Mouse (Mus musculus) stomach, embryonic 16.5 days (tissue): Measurements from ENCODE around the gene Mocs3. TPM values are rescaled to one million over a fixed set of nuclear protein-coding genes. Genes with fewer than 3 reads are reported as not detected.

Source experiments
- ATAC-seq: fragments of 200-750 bp; cut with Nextera tagmentation; 2 replicates; pipeline ENCODE4 v1.8.0; 2017; ENCODE audit warnings: moderate number of reproducible peaks, moderate TSS enrichment; ENCODE audit not compliant: insufficient read depth, low FRiP score
- H3K27ac ChIP-seq: fragments of 300-500 bp; sonication (generic); 2 replicates; pipeline ENCODE4 v1.5.1; 2014; ENCODE audit warnings: low read length
- H3K27me3 ChIP-seq: fragments of 300-500 bp; sonication (generic); 2 replicates; pipeline ENCODE4 v1.6.1; 2014; ENCODE audit warnings: low read length, control low read depth, mixed read lengths; ENCODE audit not compliant: control insufficient read depth, insufficient read depth
- H3K36me3 ChIP-seq: fragments of 300-500 bp; sonication (generic); 2 replicates; pipeline ENCODE4 v1.6.1; 2014; ENCODE audit warnings: low read length; ENCODE audit not compliant: control insufficient read depth, insufficient read depth
- H3K4me1 ChIP-seq: fragments of 300-500 bp; sonication (generic); 2 replicates; pipeline ENCODE4 v1.6.1; 2014; ENCODE audit warnings: low read length, control low read depth, mixed read lengths; ENCODE audit not compliant: control insufficient read depth, insufficient read depth
- H3K4me2 ChIP-seq: fragments of 300-500 bp; sonication (generic); 2 replicates; pipeline ENCODE4 v1.6.1; 2014; ENCODE audit warnings: low read depth, low read length, mixed read lengths
- H3K4me3 ChIP-seq: fragments of 300-500 bp; sonication (generic); replicated peaks from 2 replicates; pipeline ENCODE4 v1.5.1; 2014; ENCODE audit warnings: mild to moderate bottlenecking, low read length
- H3K9ac ChIP-seq: fragments of 300-500 bp; sonication (generic); 2 replicates; pipeline ENCODE4 v1.6.1; 2014; ENCODE audit warnings: low read length
- H3K9me3 ChIP-seq: fragments of 300-500 bp; sonication (generic); replicated peaks from 2 replicates; pipeline ENCODE4 v1.6.1; 2016; ENCODE audit warnings: low read length, control low read depth; ENCODE audit not compliant: control insufficient read depth
- WGBS: fragments of 180-500 bp; shearing (Covaris S2); extraction: QIAGEN DNeasy Blood & Tissue Kit; methylation state at CpG from one replicate; pipeline ENCODE4 v1.1.7; 2014; 5-methylcytosine and 5-hydroxymethylcytosine counted together
- polyA plus RNA-seq: library from polyadenylated mRNA; unstranded; fragments of >200 nt; fragmentation: Nextera tagmentation; extraction: Ambion mirVana; gene quantifications from 2 replicates; pipeline ENCODE4 v1.2.1, GENCODE M21; 2015

The Mocs3 gene
- polyA plus RNA-seq, 1 experiment from 2014 or later, result 3.4 TPM

DNA sequence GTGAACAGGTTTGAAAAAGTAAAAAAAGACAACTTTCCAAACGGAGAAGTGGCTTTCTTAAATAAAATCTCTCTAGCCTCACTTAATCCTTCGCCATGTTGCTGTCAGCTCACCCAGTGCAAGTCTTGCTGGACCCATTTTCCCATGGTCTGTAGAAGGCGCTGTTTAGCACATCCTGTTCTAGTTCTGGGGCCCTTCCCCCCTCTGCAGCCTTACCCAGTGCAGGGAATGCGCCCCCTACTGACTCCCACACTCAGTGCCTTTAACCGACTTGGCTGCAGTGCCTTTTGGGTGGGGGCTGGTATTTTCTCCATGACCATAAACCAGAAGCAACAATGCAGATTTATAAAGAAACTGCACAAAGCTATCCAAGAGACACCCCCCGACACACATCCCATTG, 25.2 kb upstream of the Mocs3 start:
- peak; percentile 53; the same call in 1 of the 2 replicates for ATAC-seq
- Histone ChIP-seq H3K4me2 (peak overlapping the region; percentile 89), H3K27me3 (no peaks in the 10 kb centered on the region), H3K4me1 (peaks cover 28% of the 10 kb centered on the region), H3K9ac (peak overlapping the region; percentile 100), H3K9me3 (0 out of 2 replicates have a peak, but pooled peaks cover 4% of the 10 kb centered on the region), H3K27ac (peak overlapping the region; percentile 97), H3K36me3 (peaks cover 18% of the 10 kb centered on the region; the same call in 1 of the 2 replicates), H3K4me3 (peak overlapping the region; percentile 90)
- 5% methylated on average over 6 of the region's 6 CpGs for WGBS

- WGBS, result under 1% methylated on average over 46 of the region's 49 CpGs
- Histone ChIP-seq H3K27ac (peak overlapping the region; percentile 97), H3K27me3 (no peaks in the 10 kb centered on the region), H3K36me3 (peaks cover 18% of the 10 kb centered on the region; the same call in 1 of the 2 replicates), H3K9ac (peak overlapping the region; percentile 100), H3K4me1 (peaks cover 21% of the 10 kb centered on the region), H3K9me3 (0 out of 2 replicates have a peak, but pooled peaks cover 4% of the 10 kb centered on the region), H3K4me3 (peak overlapping the region; percentile 90), H3K4me2 (peak overlapping the region; percentile 89)
- ATAC-seq, result peak; percentile 26; the same call in 1 of the 2 replicates
Measured at GRCm38 (mm10) chr2:168205681-168206631, 24.5 kb upstream of the Mocs3 start.

- Histone ChIP-seq H3K27ac (peak within 1 kb of the TSS; percentile 97), H3K4me1 (peaks cover 15% of the 10 kb centered on the region), H3K4me2 (peak within 1 kb of the TSS; percentile 89), H3K9me3 (0 out of 2 replicates have a peak, but pooled peaks cover 4% of the 10 kb centered on the region), H3K4me3 (peak within 1 kb of the TSS; percentile 90), H3K36me3 (peaks cover 24% of the 10 kb centered on the region), H3K27me3 (no peaks in the 10 kb centered on the region), H3K9ac (peak within 1 kb of the TSS; percentile 100)
- ATAC-seq, result peak; percentile 91
- WGBS, result under 1% methylated on average over 85 of the region's 89 CpGs
Measured at GRCm38 (mm10) chr2:168206725-168207644, 23.4 kb upstream of the Mocs3 start, which contains the start of gene Adnp. Gene Adnp (minus strand): TSS chr2:168207112.

GRCm38 (mm10) chr2:168207883-168208282, 22.5 kb upstream of the Mocs3 start:
- WGBS, result 88% methylated on average over 3 of the region's 3 CpGs
- Histone ChIP-seq H3K4me2 (no peak overlapping the region), H3K27me3 (no peaks in the 10 kb centered on the region), H3K9me3 (0 out of 2 replicates have a peak, but pooled peaks cover 4% of the 10 kb centered on the region), H3K9ac (no peak overlapping the region), H3K4me3 (no peak overlapping the region), H3K4me1 (peaks cover 15% of the 10 kb centered on the region), H3K36me3 (peaks cover 31% of the 10 kb centered on the region), H3K27ac (peak overlapping the region; percentile 97)
- no peak for ATAC-seq

- Histone ChIP-seq H3K36me3 (peaks cover 30% of the 10 kb centered on the region), H3K4me3 (no peak overlapping the region), H3K9ac (no peak overlapping the region), H3K4me1 (no peaks in the 10 kb centered on the region), H3K9me3 (no peaks in the 10 kb centered on the region), H3K27me3 (no peaks in the 10 kb centered on the region), H3K27ac (no peak overlapping the region), H3K4me2 (no peak overlapping the region)
- WGBS, result 60% methylated on average over 5 of the region's 5 CpGs
- no peak for ATAC-seq
Measured at GRCm38 (mm10) chr2:168213788-168214397, 16.5 kb upstream of the Mocs3 start.

DNA sequence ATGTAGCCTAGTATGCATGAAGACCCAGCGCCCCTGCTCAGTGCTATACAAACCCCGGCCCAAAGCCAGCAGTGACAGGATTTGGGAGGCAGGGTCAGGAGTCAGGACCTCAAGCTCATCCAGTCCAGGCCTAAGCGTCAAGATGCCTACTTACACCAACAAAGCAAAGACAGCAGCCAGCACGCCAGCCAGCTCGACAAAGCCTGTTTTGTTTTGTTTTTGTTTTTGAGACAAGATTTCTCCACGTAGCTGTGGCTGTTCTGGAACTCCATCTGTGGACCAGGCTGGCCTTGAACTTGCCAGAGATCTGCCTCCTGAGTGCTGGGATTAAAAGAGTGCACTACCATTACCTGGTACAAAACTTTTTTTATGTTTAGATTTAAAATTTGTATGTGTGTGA, 7.1 kb upstream of the Mocs3 start:
- no peak overlapping the region for H3K27ac ChIP-seq
- no peaks in the 10 kb centered on the region for H3K9me3 ChIP-seq
- peaks cover 27% of the 10 kb centered on the region for H3K36me3 ChIP-seq
- peaks cover under 1% of the 10 kb centered on the region; the same call in 1 of the 2 replicates for H3K4me1 ChIP-seq
- ATAC-seq, result no peak
- no peaks in the 10 kb centered on the region for H3K27me3 ChIP-seq
- H3K4me2 ChIP-seq, result no peak overlapping the region
- no peak overlapping the region for H3K9ac ChIP-seq
- WGBS, result 85% methylated on average over 6 of the region's 6 CpGs
- no peak overlapping the region for H3K4me3 ChIP-seq

- Histone ChIP-seq H3K27ac (no peak overlapping the region), H3K4me1 (peaks cover 23% of the 10 kb centered on the region), H3K4me2 (peak overlapping the region; percentile 91), H3K9ac (peak overlapping the region; percentile 90), H3K4me3 (peak overlapping the region; percentile 90), H3K9me3 (no peaks in the 10 kb centered on the region), H3K36me3 (peaks cover 5% of the 10 kb centered on the region; the same call in 1 of the 2 replicates), H3K27me3 (no peaks in the 10 kb centered on the region)
- no peak; the same call in 1 of the 2 replicates for ATAC-seq
- WGBS, result 17% methylated on average over 41 of the region's 41 CpGs
Measured at GRCm38 (mm10) chr2:168229116-168230025, 1.1 kb upstream of the Mocs3 start.
